Mouse (Mus musculus): ENCODE data around the gene Angptl1.

The Angptl1 gene

DNA sequence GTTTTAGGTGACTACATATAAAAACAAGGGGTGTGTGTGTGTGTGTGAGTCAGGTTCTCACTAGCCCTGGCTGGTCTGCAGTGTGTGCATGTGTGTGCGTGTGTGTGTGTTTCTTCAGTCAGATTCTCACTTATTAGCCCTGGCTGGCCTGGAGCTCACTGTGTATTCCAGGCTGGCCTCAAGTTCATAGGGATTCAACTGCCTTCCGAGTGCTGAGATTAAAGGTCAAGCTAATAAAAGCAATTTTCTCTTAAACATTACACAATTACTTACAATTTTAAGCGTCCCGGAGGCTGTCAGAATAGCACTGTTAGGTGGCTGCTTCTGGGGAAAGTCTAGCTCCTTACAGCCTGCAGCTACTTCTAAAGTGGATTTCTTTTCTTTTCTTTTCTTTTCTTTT is at the start of gene Angptl1:
Gene Angptl1, plus strand, starts transcription at position 386 of the 400 bp plus-strand sequence.
- DNase-seq, result no peak

- DNase-seq, result no peak
Observed at GRCm38 (mm10) chr1:156789844-156790490, 48.4 kb upstream of the Angptl1 start.

GRCm38 (mm10) chr1:156796251-156796650 is 42.1 kb upstream of the Angptl1 start:
- no peak for DNase-seq

- peak; percentile 7 for DNase-seq
Observed at GRCm38 (mm10) chr1:156801276-156801675, 37.1 kb upstream of the Angptl1 start.

GRCm38 (mm10) chr1:156808332-156808731 is 30.0 kb upstream of the Angptl1 start:
- DNase-seq, result no peak

- no peak for DNase-seq
Observed at GRCm38 (mm10) chr1:156811928-156812327, 26.4 kb upstream of the Angptl1 start.

- DNase-seq, result no peak
Observed at GRCm38 (mm10) chr1:156812716-156813115, 25.6 kb upstream of the Angptl1 start.

DNA sequence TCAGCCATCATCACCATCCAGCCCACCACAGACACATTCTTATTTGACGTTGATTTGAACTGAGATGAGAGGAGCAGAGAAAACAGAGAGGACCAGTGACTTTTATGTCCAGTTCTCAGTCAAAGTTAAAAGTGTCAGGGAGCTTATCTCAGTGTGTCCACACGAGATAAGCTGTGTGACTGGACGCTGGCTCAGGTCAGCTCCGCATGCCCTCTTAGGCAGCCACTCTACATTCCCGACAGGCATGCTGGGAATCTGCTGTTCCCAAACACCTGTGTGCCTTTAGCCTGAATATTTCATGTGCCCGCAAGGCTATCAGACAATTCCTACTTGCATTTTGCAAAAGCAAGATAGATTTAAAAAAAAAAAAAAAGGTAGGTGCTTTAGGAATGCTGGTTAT is 24.9 kb upstream of the Angptl1 start:
- no peak for DNase-seq

- DNase-seq, result no peak
Observed at GRCm38 (mm10) chr1:156819236-156819635, 19.1 kb upstream of the Angptl1 start.

GRCm38 (mm10) chr1:156838695-156839094 is 333 bp downstream of the Angptl1 start:
- DNase-seq, result peak; percentile 35

- peak; percentile 30 for DNase-seq
Observed at GRCm38 (mm10) chr1:156841625-156842339, 3.4 kb downstream of the Angptl1 start.

DNA sequence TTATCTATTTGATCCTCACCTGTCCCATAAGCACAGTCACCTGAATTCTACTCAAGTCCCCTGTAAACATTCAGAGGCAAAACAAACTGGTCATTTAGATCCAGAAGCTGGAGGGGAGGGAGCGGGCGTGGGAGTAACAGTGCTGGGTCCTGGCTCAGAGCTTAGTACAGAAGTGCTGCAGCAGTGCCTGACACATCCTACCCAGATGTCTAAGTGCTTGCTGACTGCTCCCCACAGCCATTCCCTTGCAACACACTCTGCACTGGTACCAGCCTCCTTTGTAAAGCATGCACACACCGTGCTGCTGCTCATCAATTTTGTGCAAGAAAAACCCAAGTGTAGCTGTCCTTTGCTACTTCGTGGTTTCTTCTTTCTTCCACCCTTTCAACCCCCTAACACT is 8.7 kb downstream of the Angptl1 start:
- DNase-seq, result no peak

GRCm38 (mm10) chr1:156852409-156852808 is 14.0 kb downstream of the Angptl1 start:
- DNase-seq, result peak; percentile 14

DNA sequence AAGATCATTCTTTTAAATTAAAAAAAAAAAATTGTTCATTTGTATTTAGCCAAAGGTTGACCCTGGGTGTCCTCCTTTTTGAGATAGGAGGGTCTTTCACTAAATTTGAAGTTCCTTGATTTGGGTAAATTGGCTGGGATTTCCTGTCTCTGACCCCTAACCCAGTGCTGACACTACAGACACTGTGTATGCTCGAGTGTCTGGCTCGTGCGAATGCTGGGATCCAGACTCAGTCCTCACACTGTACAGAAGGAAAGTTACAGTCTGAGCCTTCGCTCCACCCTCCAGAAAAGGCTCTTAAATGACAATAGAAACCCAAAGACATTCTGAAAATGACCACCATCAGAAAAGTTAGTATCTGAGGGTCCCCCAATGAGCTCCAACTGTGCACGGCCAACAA is 14.5 kb downstream of the Angptl1 start:
- DNase-seq, result no peak

- no peak for DNase-seq
Observed at GRCm38 (mm10) chr1:156854558-156854957, 16.2 kb downstream of the Angptl1 start.

- DNase-seq, result no peak
Observed at GRCm38 (mm10) chr1:156856666-156857065, 18.3 kb downstream of the Angptl1 start.

DNA sequence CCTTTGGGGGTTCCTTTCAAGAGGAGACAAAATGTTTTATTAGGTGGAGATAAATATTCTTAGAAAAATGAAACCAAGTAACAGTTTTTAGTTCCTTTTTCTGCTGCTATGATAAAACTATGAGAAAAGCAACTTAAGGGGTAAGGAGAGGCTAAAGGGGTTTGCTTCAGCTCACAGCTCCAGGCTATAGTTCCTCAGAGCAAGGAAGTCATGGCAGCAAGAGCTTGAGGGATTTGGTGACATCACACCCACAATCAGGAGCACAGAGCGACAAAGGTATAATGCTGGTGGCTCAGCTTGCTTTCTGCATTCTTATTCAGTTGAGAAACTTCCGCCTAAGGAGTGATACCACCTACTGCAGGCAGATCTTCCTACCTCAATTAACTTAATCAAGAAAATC is 20.8 kb downstream of the Angptl1 start:
- no peak for DNase-seq

- DNase-seq, result no peak
Observed at GRCm38 (mm10) chr1:156859711-156860250, 21.4 kb downstream of the Angptl1 start.

DNA sequence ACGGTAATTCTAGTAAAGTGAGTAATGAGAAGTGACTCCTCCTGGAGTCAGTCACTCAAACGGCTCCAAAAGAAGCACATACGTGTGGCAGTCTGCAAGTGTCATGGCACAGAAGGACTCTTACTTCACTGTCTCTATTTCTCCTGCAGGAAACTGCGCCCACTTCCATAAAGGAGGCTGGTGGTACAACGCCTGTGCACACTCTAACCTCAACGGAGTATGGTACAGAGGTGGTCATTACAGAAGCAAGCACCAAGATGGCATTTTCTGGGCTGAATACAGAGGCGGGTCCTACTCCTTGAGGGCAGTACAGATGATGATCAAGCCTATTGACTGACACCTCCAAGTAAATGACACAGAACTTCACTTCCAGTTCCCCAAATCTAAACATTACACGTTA is 21.9 kb downstream of the Angptl1 start:
- no peak for DNase-seq

DNA sequence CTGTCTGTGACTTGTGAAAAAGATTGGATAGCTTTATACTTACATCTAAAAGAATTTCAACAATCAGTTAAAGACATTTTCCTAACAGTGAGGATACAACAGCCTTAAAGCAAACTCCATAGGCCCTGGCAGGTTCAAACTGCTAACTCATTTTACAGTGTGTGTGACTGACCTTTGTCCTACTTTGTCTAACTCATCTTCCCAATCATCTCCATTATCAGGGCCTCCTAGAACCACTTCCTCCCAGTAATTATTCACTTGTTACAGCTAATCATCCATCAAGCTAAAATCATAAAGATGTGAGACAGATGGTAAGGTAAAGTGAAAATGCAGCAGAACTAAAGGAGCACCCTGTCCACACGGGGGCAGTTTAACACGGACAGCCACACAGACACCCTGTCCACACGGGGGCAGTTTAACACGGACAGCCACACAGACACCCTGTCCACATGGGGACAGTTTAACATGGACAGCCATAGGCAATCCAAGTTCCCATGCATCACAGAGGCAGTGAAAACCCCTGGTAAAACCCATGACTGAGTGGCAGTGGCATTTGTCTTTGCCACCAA is 23.2 kb downstream of the Angptl1 start:
- no peak for DNase-seq

- no peak for DNase-seq
Observed at GRCm38 (mm10) chr1:156863726-156864125, 25.4 kb downstream of the Angptl1 start.

GRCm38 (mm10) chr1:156864240-156864639 is 25.9 kb downstream of the Angptl1 start:
- DNase-seq, result peak; percentile 47

DNA sequence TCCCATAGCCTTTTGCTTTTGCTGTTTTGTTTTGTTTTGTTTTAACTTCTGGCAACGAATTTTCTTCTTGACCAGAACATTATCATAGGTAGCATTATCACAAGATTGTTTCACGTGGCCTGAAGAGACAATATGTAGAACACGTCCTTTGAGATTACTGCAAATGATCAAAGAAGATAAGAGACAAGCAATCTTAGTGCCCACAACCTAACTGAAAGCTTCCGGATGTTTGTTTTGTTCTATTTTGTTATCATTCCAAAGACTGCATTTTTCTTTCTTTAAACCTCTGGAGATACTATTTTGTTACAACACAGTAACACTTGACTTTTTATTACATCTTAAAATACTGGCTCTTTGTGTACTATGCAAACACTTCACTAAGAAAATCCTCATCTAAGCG is 31.7 kb downstream of the Angptl1 start:
- no peak for DNase-seq

DNA sequence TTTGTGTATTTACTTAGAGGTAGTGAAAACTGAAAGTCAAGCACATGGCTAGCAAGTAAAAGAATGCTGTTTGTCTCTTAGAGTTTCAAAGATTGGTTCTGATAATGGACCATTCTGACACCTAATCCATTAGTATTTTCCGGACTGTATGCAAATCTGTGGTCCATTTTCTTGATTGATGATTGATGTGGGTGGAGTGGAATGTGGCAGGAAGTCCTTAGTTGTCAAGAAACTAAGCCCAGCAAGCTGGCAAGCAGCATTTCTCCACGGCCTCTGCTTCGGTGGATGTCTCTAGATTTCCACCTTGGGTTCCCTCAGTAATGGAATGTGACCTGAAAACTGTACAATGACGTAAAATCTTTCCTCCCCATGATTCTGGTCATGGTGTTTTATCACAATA is 32.3 kb downstream of the Angptl1 start:
- no peak for DNase-seq

Measured in right cerebral cortex, adult 18-20 months (tissue).